Mouse (Mus musculus): ENCODE results near the gene Trim63. TPM values are rescaled to one million over a fixed set of nuclear protein-coding genes. Genes with fewer than 3 reads are reported as not detected.
A peak's percentile ranks its signal among the peaks of the same experiment; 100 is the strongest.

The Trim63 gene
- polyA plus RNA-seq, 1 experiment from 2014 or later = 0.31 TPM

DNA sequence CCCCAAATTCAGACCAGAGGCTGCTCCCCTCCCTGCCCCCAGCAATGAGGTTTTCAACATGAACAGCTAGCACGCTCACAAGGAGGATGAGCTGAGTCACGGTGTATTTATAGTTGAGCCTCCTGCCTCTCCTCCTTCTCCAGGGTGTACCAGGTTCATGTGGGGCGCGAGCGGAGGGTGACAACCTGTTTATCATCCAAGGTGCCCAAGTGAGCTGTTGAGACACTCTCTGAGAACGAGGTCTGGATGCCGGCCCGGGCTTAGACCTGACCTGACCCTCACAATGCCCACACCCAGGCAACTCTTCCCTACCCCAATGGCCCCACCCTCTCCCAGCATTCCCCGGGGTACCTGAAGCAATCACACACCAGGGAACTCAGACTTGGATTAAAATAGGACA is 14.6 kb upstream of the Trim63 start:
- no peak overlapping the region for H3K9ac ChIP-seq
- no peaks in the 10 kb centered on the region for H3K4me1 ChIP-seq (replicated peaks)

DNA sequence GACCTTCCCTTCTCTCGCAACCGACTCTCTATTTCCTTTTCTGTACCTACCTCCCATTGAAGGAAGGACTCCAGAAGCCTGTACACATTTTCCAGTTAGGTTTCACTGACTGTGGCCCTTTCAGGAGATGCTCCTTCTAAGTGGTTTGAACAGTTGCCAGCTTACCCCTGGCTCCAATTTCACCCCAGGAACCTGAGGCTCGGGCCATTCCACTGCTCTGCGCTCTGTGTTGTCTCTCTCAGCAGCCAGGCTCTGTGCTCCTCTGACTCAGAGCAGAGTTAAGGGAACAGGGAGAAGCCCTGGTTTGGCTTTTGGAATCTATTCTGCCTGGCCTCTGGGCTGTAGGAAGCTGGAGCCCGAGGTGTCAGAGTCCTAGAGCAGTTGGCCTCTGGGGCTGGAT is 12.8 kb upstream of the Trim63 start:
- Histone ChIP-seq H3K9me3 (replicated peaks) (no peaks in the 10 kb centered on the region), H3K36me3 (replicated peaks) (no peaks in the 10 kb centered on the region), H3K4me3 (replicated peaks) (no peak overlapping the region), H3K27me3 (no peaks in the 10 kb centered on the region), H3K9ac (no peak overlapping the region), H3K4me1 (replicated peaks) (no peaks in the 10 kb centered on the region), H3K4me2 (no peak overlapping the region), H3K27ac (replicated peaks) (no peak overlapping the region)
- no peak for ATAC-seq (ENCODE audit: insufficient read depth)
- 70% methylated on average over 5 of the region's 5 CpGs for WGBS (ENCODE audit: insufficient replicate concordance)

More for the DNA sequence above, 14.6 kb upstream of the Trim63 start:
- no peaks in the 10 kb centered on the region for H3K36me3 ChIP-seq (replicated peaks)
- ATAC-seq (ENCODE audit: insufficient read depth) = no peak
- H3K4me2 ChIP-seq = no peak overlapping the region
- H3K27me3 ChIP-seq = peaks cover 3% of the 10 kb centered on the region
- 0 out of 2 replicates have a peak, but pooled peaks cover 2% of the 10 kb centered on the region for H3K9me3 ChIP-seq (replicated peaks)
- H3K4me3 ChIP-seq (replicated peaks) = no peak overlapping the region
- no peak overlapping the region for H3K27ac ChIP-seq (replicated peaks)
- 61% methylated on average over 9 of the region's 9 CpGs for WGBS (ENCODE audit: insufficient replicate concordance)

DNA sequence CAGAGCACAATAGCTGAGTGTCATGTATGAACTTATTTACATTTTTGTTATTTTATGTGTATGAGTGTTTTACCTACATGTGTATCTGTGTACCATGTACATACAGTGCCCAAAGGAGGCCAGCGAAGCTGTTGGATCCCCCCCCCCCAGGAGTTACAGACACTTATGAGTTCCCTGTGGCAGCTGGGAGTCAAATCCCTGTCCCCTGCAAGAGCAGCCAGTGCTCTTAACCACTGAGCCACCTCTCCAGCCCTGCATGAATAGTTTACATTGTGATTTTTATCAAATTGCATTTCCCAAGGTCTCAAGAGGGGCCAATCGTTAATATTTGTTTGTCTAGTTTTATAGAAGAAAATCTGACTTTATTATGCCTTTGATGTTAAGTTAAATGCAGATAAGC is 8.0 kb upstream of the Trim63 start:
- no peak overlapping the region for H3K4me3 ChIP-seq (replicated peaks)
- H3K9me3 ChIP-seq (replicated peaks) = no peaks in the 10 kb centered on the region
- H3K27me3 ChIP-seq = no peaks in the 10 kb centered on the region
- H3K27ac ChIP-seq (replicated peaks) = no peak overlapping the region
- H3K36me3 ChIP-seq (replicated peaks) = no peaks in the 10 kb centered on the region
- 53% methylated on average over 2 of the region's 2 CpGs for WGBS (ENCODE audit: insufficient replicate concordance)
- ATAC-seq (ENCODE audit: insufficient read depth) = no peak
- peak overlapping the region; percentile 41; the same call in 1 of the 2 replicates for H3K4me2 ChIP-seq
- H3K9ac ChIP-seq = no peak overlapping the region
- peaks cover 7% of the 10 kb centered on the region; the same call in 1 of the 2 replicates for H3K4me1 ChIP-seq (replicated peaks)

- no peak overlapping the region for H3K4me3 ChIP-seq (replicated peaks)
- ATAC-seq (ENCODE audit: insufficient read depth) = peak; percentile 56
- no peak overlapping the region for H3K9ac ChIP-seq
- peaks cover 7% of the 10 kb centered on the region; the same call in 1 of the 2 replicates for H3K4me1 ChIP-seq (replicated peaks)
- no peak overlapping the region for H3K27ac ChIP-seq (replicated peaks)
- H3K9me3 ChIP-seq (replicated peaks) = no peaks in the 10 kb centered on the region
- 12% methylated on average over 12 of the region's 12 CpGs for WGBS (ENCODE audit: insufficient replicate concordance)
- H3K4me2 ChIP-seq = peak overlapping the region; percentile 41
- no peaks in the 10 kb centered on the region for H3K36me3 ChIP-seq (replicated peaks)
- no peaks in the 10 kb centered on the region for H3K27me3 ChIP-seq
Measured at GRCm38 (mm10) chr4:134307367-134308072, 7.4 kb upstream of the Trim63 start.

GRCm38 (mm10) chr4:134310106-134310505 is 4.8 kb upstream of the Trim63 start:
- Histone ChIP-seq H3K9ac (no peak overlapping the region), H3K4me2 (no peak overlapping the region), H3K36me3 (replicated peaks) (no peaks in the 10 kb centered on the region), H3K27ac (replicated peaks) (no peak overlapping the region), H3K9me3 (replicated peaks) (0 out of 2 replicates have a peak, but pooled peaks cover 4% of the 10 kb centered on the region), H3K4me1 (replicated peaks) (peaks cover 7% of the 10 kb centered on the region; the same call in 1 of the 2 replicates), H3K4me3 (replicated peaks) (no peak overlapping the region), H3K27me3 (no peaks in the 10 kb centered on the region)
- no peak for ATAC-seq (ENCODE audit: insufficient read depth)
- 64% methylated on average over 7 of the region's 7 CpGs for WGBS (ENCODE audit: insufficient replicate concordance)

- Histone ChIP-seq H3K27ac (replicated peaks) (no peak overlapping the region), H3K36me3 (replicated peaks) (no peaks in the 10 kb centered on the region), H3K9me3 (replicated peaks) (0 out of 2 replicates have a peak, but pooled peaks cover 4% of the 10 kb centered on the region), H3K27me3 (peaks cover 3% of the 10 kb centered on the region; the same call in 1 of the 2 replicates), H3K9ac (no peak overlapping the region), H3K4me3 (replicated peaks) (no peak overlapping the region), H3K4me2 (no peak overlapping the region), H3K4me1 (replicated peaks) (peaks cover 7% of the 10 kb centered on the region; the same call in 1 of the 2 replicates)
- WGBS (ENCODE audit: insufficient replicate concordance) = 78% methylated on average over 9 of the region's 9 CpGs
- no peak for ATAC-seq (ENCODE audit: insufficient read depth)
Measured at GRCm38 (mm10) chr4:134310656-134311055, 4.3 kb upstream of the Trim63 start.

DNA sequence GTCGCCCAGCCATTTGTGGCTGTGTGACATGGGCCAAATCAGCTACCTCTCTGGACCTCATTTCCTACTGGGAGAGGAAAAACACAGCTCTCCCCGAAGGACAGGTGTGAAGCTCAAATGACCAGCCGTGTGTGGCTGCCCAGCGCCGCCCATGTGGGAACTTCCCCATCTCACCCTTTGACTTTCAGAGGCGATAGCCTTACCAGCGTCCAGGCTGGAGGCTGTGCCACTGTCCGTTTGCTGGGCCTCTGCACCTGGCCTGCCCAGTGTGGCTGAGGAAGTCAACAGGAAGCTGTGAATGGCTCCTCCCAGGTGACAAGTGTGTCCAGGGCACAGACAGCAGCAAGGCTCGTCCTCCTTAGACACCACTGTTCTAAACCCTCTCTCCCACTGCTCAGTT is 3.1 kb upstream of the Trim63 start:
- Histone ChIP-seq H3K36me3 (replicated peaks) (no peaks in the 10 kb centered on the region), H3K27me3 (peaks cover 4% of the 10 kb centered on the region; the same call in 1 of the 2 replicates), H3K4me2 (no peak overlapping the region), H3K9ac (no peak overlapping the region), H3K27ac (replicated peaks) (no peak overlapping the region), H3K9me3 (replicated peaks) (0 out of 2 replicates have a peak, but pooled peaks cover 4% of the 10 kb centered on the region), H3K4me3 (replicated peaks) (no peak overlapping the region), H3K4me1 (replicated peaks) (peaks cover 7% of the 10 kb centered on the region; the same call in 1 of the 2 replicates)
- WGBS (ENCODE audit: insufficient replicate concordance) = 66% methylated on average over 9 of the region's 9 CpGs
- no peak for ATAC-seq (ENCODE audit: insufficient read depth)

DNA sequence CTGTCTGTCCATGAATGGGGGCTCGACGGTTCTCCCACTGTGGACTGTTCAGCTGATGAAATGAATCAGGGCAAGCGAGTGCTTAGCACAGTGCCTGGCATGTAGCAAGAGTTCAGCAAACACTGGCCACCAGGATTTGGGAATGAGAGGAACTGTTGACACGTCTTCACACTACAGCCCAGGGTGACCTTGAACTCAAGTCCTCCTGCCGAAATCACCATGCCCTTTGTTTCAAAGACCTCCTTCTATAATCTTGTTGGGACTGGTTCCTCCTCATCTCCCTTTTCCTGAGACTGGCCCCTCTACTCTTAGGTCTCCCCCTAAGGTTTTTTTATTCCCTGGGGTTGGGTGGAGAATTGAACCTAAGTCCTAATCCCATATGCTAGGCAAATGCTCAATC is 2.6 kb upstream of the Trim63 start:
- H3K9ac ChIP-seq = no peak overlapping the region
- no peak for ATAC-seq (ENCODE audit: insufficient read depth)

DNA sequence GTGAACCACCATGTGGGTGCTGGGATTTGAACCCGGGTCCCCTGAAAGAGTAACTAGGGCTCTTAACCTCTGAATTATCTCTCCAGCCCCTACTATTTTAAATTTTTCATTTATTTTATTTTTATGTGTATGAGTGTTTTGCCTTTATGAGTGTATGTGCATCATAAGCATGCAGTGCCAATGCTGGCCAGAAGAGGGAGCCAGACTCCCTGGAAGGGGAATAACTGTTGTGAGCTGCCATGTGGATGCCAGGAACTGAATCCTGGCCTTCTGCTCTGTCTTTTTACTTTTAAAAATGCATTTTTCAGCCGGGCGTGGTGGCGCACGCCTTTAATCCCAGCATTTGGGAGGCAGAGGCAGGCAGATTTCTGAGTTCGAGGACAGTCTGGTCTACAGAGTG is 2.0 kb upstream of the Trim63 start:
- no peak overlapping the region for H3K4me3 ChIP-seq (replicated peaks)
- H3K27me3 ChIP-seq = peaks cover 4% of the 10 kb centered on the region; the same call in 1 of the 2 replicates
- no peak for ATAC-seq (ENCODE audit: insufficient read depth)
- H3K4me1 ChIP-seq (replicated peaks) = no peaks in the 10 kb centered on the region
- WGBS (ENCODE audit: insufficient replicate concordance) = 83% methylated on average over 6 of the region's 6 CpGs
- H3K9ac ChIP-seq = no peak overlapping the region
- H3K4me2 ChIP-seq = no peak overlapping the region
- no peaks in the 10 kb centered on the region for H3K36me3 ChIP-seq (replicated peaks)
- H3K27ac ChIP-seq (replicated peaks) = no peak overlapping the region
- H3K9me3 ChIP-seq (replicated peaks) = 0 out of 2 replicates have a peak, but pooled peaks cover 4% of the 10 kb centered on the region

More for the DNA sequence above, 2.6 kb upstream of the Trim63 start:
- Histone ChIP-seq H3K4me3 (replicated peaks) (no peak overlapping the region), H3K36me3 (replicated peaks) (no peaks in the 10 kb centered on the region), H3K27ac (replicated peaks) (no peak overlapping the region), H3K4me1 (replicated peaks) (peaks cover 5% of the 10 kb centered on the region; the same call in 1 of the 2 replicates), H3K4me2 (no peak overlapping the region), H3K27me3 (peaks cover 4% of the 10 kb centered on the region; the same call in 1 of the 2 replicates), H3K9me3 (replicated peaks) (0 out of 2 replicates have a peak, but pooled peaks cover 4% of the 10 kb centered on the region)
- WGBS (ENCODE audit: insufficient replicate concordance) = 72% methylated on average over 5 of the region's 5 CpGs

DNA sequence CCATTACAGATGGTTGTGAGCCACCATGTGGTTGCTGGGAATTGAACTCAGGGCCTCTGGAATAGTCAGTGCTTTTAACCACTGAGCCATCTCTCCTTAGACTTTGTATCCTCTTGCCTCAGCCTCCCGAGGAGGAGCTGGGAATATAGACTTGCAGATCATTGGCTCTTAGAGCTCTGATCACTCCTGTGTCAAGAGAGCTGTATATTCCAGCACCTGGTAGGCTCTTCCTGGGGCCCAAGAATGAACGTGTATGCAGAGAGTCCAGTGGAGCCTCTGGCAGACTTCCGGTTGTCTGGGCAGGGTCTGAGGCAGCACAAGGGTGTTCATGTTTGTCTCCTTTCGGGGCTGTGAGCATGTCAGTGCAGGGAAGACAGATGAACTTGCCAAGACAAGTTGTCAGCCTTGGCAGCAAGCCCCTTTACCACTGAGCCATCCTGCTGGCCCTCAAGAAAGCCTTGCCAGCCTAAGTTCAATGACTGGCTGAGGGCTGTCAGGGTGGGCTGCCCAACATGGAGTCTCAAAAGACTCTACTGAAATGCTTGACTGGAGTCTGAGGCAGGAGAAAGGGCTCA is 752 bp upstream of the Trim63 start:
- WGBS (ENCODE audit: insufficient replicate concordance) = 58% methylated on average over 4 of the region's 4 CpGs
- Histone ChIP-seq H3K36me3 (replicated peaks) (no peaks in the 10 kb centered on the region), H3K4me1 (replicated peaks) (no peaks in the 10 kb centered on the region), H3K4me2 (no peak overlapping the region), H3K9ac (no peak overlapping the region), H3K27ac (replicated peaks) (no peak overlapping the region), H3K9me3 (replicated peaks) (0 out of 2 replicates have a peak, but pooled peaks cover 4% of the 10 kb centered on the region), H3K27me3 (peaks cover 4% of the 10 kb centered on the region; the same call in 1 of the 2 replicates), H3K4me3 (replicated peaks) (no peak overlapping the region)
- ATAC-seq (ENCODE audit: insufficient read depth) = no peak

- WGBS (ENCODE audit: insufficient replicate concordance) = 59% methylated on average over 9 of the region's 9 CpGs
- 0 out of 2 replicates have a peak, but pooled peaks cover 4% of the 10 kb centered on the region for H3K9me3 ChIP-seq (replicated peaks)
- no peak overlapping the region for H3K9ac ChIP-seq
- H3K4me3 ChIP-seq (replicated peaks) = no peak overlapping the region
- no peaks in the 10 kb centered on the region for H3K36me3 ChIP-seq (replicated peaks)
- H3K27me3 ChIP-seq = peaks cover 4% of the 10 kb centered on the region; the same call in 1 of the 2 replicates
- H3K27ac ChIP-seq (replicated peaks) = no peak overlapping the region
- H3K4me2 ChIP-seq = no peak overlapping the region
- no peaks in the 10 kb centered on the region for H3K4me1 ChIP-seq (replicated peaks)
- ATAC-seq (ENCODE audit: insufficient read depth) = no peak
Measured at GRCm38 (mm10) chr4:134315470-134315869, 550 bp downstream of the Trim63 start.
